Mouse (Mus musculus) heart, embryonic 16.5 days (tissue): ENCODE measurements at regions not wholly inside any gene's neighbourhood (a gene's known extent, or its start where the extent isn't known, plus 50 kb on each side); places are given as distances from the start of the nearest gene placed in this dataset.

ENCODE experiments used
- ATAC-seq: fragments of 200-750 bp; cut with Nextera tagmentation; replicated peaks from 2 replicates; pipeline ENCODE4 v1.8.0; 2017; ENCODE audit warnings: moderate number of reproducible peaks; ENCODE audit not compliant: insufficient read depth, low FRiP score; ENCODE audit errors: extremely low read depth
- H3K27ac ChIP-seq: fragments of 300-500 bp; sonication (generic); 2 replicates; pipeline ENCODE4 v1.5.1; 2014; ENCODE audit warnings: mild to moderate bottlenecking, low read length, control low read depth, moderate library complexity
- H3K27me3 ChIP-seq: fragments of 300-500 bp; sonication (generic); 2 replicates; pipeline ENCODE4 v1.6.1; 2014; ENCODE audit warnings: low read length, mixed read lengths; ENCODE audit not compliant: control insufficient read depth, insufficient read depth
- H3K36me3 ChIP-seq: fragments of 300-500 bp; sonication (generic); 2 replicates; pipeline ENCODE4 v1.6.1; 2014; ENCODE audit not compliant: control insufficient read depth, insufficient read depth
- H3K4me1 ChIP-seq: fragments of 300-500 bp; sonication (generic); 2 replicates; pipeline ENCODE4 v1.6.1; 2014; ENCODE audit warnings: low read length, mixed read lengths; ENCODE audit not compliant: control insufficient read depth, insufficient read depth
- H3K4me2 ChIP-seq: fragments of 300-500 bp; sonication (generic); 2 replicates; pipeline ENCODE4 v1.6.1; 2014; ENCODE audit warnings: low read depth, mild to moderate bottlenecking, control low read depth, low read length
- H3K4me3 ChIP-seq: fragments of 300-500 bp; sonication (generic); 2 replicates; pipeline ENCODE4 v1.5.1; 2014; ENCODE audit warnings: mild to moderate bottlenecking, control low read depth, low read length
- H3K9ac ChIP-seq: fragments of 300-500 bp; sonication (generic); 2 replicates; pipeline ENCODE4 v1.6.1; 2014; ENCODE audit warnings: low read length, control low read depth
- H3K9me3 ChIP-seq: fragments of 300-500 bp; sonication (generic); replicated peaks from 2 replicates; pipeline ENCODE4 v1.6.1; 2016; ENCODE audit warnings: low read length; ENCODE audit not compliant: control insufficient read depth
- WGBS: fragments of 180-500 bp; shearing (Covaris S2); extraction: QIAGEN DNeasy Blood & Tissue Kit; methylation state at CpG from one replicate; pipeline ENCODE4 v1.1.7; 2014; 5-methylcytosine and 5-hydroxymethylcytosine counted together

DNA sequence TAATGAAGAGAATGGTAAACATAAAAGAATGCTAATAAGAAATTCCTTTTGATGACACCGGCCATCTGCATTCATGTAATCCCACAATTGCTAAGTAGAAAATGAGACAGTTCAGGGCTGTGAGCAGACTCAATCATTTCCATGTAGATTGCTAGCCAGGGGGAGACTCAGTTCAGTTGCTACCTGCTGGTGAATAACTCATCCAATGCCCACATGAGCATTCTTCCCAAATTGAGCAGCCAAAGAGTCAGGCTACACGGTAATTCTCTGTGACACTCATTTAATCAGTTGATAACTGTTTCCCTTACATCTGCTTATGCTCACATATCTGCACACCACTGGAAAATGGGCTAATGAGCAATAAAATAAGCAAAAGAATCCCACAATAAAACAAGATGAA, 345.0 kb downstream of the Ipo11 start:
- no peak overlapping the region for H3K4me2 ChIP-seq
- WGBS, result 71% methylated on average over 2 of the region's 2 CpGs
- no peak overlapping the region for H3K27ac ChIP-seq
- no peak overlapping the region for H3K9ac ChIP-seq
- no peak for ATAC-seq
- H3K27me3 ChIP-seq, result no peaks in the 10 kb centered on the region
- H3K4me1 ChIP-seq, result no peaks in the 10 kb centered on the region
- no peaks in the 10 kb centered on the region for H3K36me3 ChIP-seq
- no peak overlapping the region for H3K4me3 ChIP-seq
- no peaks in the 10 kb centered on the region for H3K9me3 ChIP-seq

DNA sequence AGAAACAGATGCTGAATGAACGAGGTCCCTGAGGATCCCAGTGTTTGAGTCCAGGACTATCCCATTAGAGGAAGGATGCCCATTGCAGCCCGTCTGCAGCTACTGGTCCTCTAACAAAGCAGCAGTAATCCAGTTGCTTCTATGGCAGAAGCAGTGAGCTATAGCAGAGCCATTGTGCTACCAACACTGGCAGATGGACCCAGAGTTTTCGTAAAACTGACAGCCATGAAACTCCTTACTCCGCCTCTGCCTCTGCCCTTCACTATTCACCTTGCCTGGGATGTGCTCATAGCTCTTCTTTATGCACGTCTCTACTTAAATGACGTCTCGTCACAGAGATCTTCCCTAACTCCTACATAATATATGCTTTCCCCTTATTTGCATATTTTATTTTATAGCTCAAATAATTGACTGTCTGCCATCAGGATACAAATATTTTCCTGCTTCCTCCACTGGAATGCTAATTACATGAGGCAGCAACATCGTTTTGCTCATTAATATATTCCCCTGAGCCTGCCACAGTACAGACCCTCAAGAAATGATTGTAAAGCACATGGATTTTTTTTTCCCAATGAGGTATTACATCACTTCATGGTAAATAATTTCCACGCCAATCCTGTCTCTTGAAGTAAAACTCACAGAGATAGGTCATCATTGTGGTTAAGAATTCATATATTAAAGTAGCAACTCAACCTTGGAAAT, 368.9 kb downstream of the Ipo11 start:
- Histone ChIP-seq H3K36me3 (no peaks in the 10 kb centered on the region), H3K9ac (no peak overlapping the region), H3K27me3 (no peaks in the 10 kb centered on the region), H3K27ac (no peak overlapping the region), H3K4me3 (no peak overlapping the region), H3K9me3 (no peaks in the 10 kb centered on the region), H3K4me2 (no peak overlapping the region), H3K4me1 (no peaks in the 10 kb centered on the region)
- no peak for ATAC-seq
- WGBS, result 75% methylated on average over 9 of the region's 9 CpGs

DNA sequence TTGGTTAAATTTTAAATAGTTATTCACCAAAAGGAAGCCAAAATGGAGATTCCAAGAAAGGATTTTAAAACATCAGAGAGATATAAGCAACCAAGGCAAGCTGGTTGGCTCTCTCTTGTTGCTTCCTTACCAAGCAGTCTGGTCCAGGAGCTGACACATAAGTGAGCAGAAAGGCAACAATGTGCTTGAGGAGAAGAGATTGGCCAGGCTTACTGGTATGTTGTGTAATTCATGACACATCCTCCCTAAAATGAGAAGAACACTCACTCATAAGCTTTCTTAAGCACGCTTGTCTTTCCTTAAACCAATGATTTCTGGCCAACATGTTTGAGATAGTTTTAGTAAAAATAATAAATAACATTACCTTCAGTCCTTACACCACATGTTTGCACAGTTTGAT, 374.2 kb downstream of the Ipo11 start:
- Histone ChIP-seq H3K4me3 (no peak overlapping the region), H3K27me3 (no peaks in the 10 kb centered on the region), H3K4me1 (no peaks in the 10 kb centered on the region), H3K9me3 (no peaks in the 10 kb centered on the region), H3K9ac (no peak overlapping the region), H3K27ac (no peak overlapping the region), H3K4me2 (no peak overlapping the region), H3K36me3 (no peaks in the 10 kb centered on the region)
- WGBS, result 76% methylated on average over 1 of the region's 1 CpGs
- ATAC-seq, result no peak

DNA sequence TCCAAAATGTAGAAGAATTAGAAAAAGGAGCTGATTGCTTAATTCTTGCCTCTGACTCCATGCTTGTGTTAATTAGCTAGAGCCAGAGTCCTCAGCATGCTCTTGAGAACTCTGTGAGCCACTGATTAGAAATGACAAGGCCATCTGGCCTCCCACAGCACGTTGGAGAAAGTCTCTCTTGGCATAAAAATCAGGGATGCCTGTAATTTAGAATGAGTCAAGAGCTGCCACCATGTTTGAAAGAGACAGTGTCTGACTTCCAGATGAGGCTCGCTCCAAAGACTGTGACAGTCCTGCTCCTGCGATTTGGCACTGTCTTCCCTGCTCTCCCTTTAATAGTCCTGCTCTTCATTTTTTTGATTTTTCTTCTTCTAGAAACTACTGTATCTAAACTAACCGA, 374.6 kb downstream of the Ipo11 start:
- 62% methylated on average over 4 of the region's 4 CpGs for WGBS
- Histone ChIP-seq H3K36me3 (no peaks in the 10 kb centered on the region), H3K9me3 (no peaks in the 10 kb centered on the region), H3K27me3 (no peaks in the 10 kb centered on the region), H3K4me3 (no peak overlapping the region), H3K27ac (no peak overlapping the region), H3K4me2 (no peak overlapping the region), H3K4me1 (no peaks in the 10 kb centered on the region), H3K9ac (no peak overlapping the region)
- no peak for ATAC-seq

DNA sequence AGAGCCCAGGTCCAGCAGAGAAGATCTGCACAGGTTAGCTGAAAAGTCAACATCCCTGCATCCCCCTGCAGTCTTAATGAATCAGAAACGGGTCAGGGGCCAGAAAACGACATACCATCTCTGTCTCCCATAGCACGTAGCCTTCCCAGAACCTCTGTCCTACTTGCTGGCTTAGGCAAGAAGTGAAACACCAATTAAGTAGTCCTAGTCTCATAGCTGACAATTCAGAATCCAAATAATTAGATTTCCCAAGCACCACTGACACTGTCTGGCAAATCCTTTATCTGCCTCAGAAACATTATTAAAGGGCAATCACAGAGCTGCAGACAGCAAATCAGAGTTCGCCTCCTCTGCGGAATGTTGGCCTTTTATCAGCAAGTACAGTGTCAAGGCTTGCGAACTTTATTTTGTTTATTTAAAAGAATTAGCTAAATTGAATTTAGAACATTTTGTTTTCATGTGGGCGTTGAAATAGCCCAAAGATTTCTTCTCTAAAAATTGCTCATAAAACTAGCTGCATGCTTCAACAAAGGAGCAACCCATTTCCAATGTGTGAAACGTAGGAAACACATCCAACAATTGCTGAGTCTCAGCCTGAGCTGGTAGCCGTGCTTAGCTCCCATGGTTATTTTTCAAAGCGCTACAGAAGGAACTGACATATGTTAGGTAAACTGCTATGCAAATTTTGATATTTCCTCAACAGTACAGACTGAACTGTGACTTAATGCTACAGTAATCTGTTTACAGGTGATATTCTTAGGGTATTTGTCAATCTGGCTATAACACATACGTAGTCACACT, 411.2 kb downstream of the Ipo11 start:
- 63% methylated on average over 11 of the region's 11 CpGs for WGBS
- H3K36me3 ChIP-seq, result no peaks in the 10 kb centered on the region
- H3K4me2 ChIP-seq, result no peak overlapping the region
- no peak for ATAC-seq
- no peak overlapping the region for H3K27ac ChIP-seq
- H3K4me3 ChIP-seq, result no peak overlapping the region
- no peaks in the 10 kb centered on the region for H3K27me3 ChIP-seq
- H3K9me3 ChIP-seq, result no peaks in the 10 kb centered on the region
- H3K9ac ChIP-seq, result no peak overlapping the region
- no peaks in the 10 kb centered on the region for H3K4me1 ChIP-seq

DNA sequence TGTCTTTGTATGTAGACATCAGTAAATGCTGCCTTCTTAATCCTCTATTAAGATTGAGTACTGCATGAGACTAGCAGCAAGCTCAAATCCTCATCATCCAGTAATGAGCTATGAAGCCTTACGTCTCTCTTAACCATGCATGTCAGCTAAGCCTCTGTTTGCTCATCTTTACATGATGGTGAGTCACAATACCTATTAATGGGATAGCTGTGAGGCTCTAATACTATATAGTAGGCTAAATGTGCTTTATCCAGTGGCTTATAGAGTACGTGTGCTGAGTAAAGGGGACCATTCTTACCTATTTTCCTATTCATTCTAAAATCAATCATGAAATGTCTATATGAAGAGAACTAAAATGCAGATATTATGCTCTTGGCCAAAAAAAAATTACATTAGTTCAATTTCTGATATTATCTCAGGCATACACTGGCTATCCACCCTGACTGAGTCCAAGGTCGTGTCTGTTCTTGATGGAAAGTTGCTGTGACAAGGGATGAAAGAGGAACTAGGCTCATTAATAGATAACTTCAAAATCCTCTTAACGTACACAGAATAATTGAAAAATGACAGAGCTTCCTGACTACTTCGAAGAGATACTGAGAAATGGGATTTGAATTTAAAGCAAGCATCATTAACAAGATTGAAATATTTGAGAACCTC, 422.1 kb downstream of the Ipo11 start:
- H3K4me1 ChIP-seq, result no peaks in the 10 kb centered on the region
- H3K4me2 ChIP-seq, result no peak overlapping the region
- no peaks in the 10 kb centered on the region for H3K36me3 ChIP-seq
- ATAC-seq, result no peak
- no peak overlapping the region for H3K9ac ChIP-seq
- H3K27me3 ChIP-seq, result no peaks in the 10 kb centered on the region
- H3K9me3 ChIP-seq, result no peaks in the 10 kb centered on the region
- no peak overlapping the region for H3K27ac ChIP-seq
- no peak overlapping the region for H3K4me3 ChIP-seq
- 70% methylated on average over 5 of the region's 5 CpGs for WGBS

DNA sequence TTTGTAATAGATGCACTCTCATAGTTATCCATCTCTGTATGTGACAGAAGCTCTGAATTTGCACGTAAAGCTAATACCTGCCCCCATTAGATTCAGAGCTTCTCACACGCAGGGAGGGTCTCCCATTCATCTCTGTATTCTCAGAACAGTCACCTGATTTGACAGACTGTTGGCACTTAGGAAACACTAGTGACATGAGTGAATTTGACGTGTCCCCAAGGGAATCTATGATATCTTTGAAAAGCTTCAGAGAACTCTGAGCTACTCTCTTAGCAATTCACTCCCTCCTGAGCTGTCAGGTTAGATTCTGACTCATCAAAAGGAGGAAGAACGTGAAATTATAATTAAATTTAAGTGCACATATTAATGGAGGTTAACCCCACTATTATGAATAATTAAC, 423.1 kb downstream of the Ipo11 start:
- Histone ChIP-seq H3K27me3 (no peaks in the 10 kb centered on the region), H3K9me3 (no peaks in the 10 kb centered on the region), H3K36me3 (no peaks in the 10 kb centered on the region), H3K4me1 (no peaks in the 10 kb centered on the region), H3K9ac (no peak overlapping the region), H3K4me3 (no peak overlapping the region), H3K27ac (no peak overlapping the region), H3K4me2 (no peak overlapping the region)
- ATAC-seq, result no peak
- WGBS, result 66% methylated on average over 4 of the region's 4 CpGs

DNA sequence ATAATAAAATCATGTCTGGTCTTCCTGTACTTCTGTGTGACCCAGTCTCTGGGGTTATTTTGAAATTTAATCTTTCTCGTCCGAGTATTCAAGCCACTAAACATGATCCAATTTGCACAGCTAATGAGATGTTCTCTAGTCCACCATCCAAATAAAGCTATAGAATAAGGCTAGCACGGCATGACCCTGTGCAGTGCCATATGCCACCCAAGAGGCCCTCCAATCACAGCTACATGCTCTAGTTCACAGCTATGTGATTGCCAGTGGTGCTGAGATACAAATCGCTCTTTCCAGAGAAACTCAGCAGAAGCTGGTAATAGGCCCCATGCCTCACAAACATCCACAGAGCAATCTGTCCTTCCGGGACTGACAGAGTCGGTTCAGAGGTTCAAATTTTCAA, 426.3 kb downstream of the Ipo11 start:
- no peaks in the 10 kb centered on the region for H3K36me3 ChIP-seq
- ATAC-seq, result no peak
- no peak overlapping the region for H3K9ac ChIP-seq
- no peak overlapping the region for H3K4me3 ChIP-seq
- no peaks in the 10 kb centered on the region for H3K4me1 ChIP-seq
- WGBS, result 83% methylated on average over 6 of the region's 6 CpGs
- no peak overlapping the region for H3K4me2 ChIP-seq
- H3K27me3 ChIP-seq, result no peaks in the 10 kb centered on the region
- no peak overlapping the region for H3K27ac ChIP-seq
- no peaks in the 10 kb centered on the region for H3K9me3 ChIP-seq

DNA sequence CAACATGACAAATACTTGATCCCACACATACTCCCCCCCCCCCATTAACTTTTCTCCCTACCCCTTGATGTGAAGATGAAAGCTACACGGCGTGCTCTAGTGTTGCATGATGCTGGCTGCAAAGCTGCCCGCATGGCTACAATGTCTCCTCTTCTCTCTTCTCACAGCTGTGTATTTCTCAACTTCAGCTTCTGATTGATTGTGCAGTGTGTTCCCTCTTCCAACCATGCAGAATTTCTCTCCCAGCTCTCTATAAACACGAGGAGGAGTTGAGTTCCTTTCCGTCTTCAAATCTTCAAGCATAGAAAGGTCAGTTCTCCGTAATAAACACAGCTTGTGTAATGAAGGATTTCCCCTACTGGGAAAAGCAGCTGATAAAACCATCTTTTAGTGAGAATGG, 435.5 kb downstream of the Ipo11 start:
- Histone ChIP-seq H3K4me2 (no peak overlapping the region), H3K27ac (no peak overlapping the region), H3K27me3 (no peaks in the 10 kb centered on the region), H3K4me1 (no peaks in the 10 kb centered on the region), H3K9me3 (no peaks in the 10 kb centered on the region), H3K36me3 (no peaks in the 10 kb centered on the region), H3K9ac (no peak overlapping the region), H3K4me3 (no peak overlapping the region)
- ATAC-seq, result no peak
- WGBS, result 67% methylated on average over 6 of the region's 6 CpGs
